Mouse (Mus musculus): ENCODE results near the gene H2-DMb2. TPM values are rescaled to one million over a fixed set of nuclear protein-coding genes. Genes with fewer than 3 reads are reported as not detected.

The H2-DMb2 gene
- not detected in 2 replicates for polyA plus RNA-seq (2014; fragmentation: Nextera tagmentation; extraction: Ambion mirVana)

- 33% methylated on average over 7 of the region's 7 CpGs for WGBS
- DNase-seq (ENCODE audit: low spot score, missing footprints), result no peak
Observed at GRCm38 (mm10) chr17:34143033-34143432, at the start of gene H2-DMb2. TSS of gene H2-DMb2 (plus strand) at chr17:34143307.

GRCm38 (mm10) chr17:34094283-34095035, 48.6 kb upstream of the H2-DMb2 start:
- peak; percentile 77 for DNase-seq (ENCODE audit: low spot score, missing footprints)
- Histone ChIP-seq H3K9me3 (ENCODE audit: control insufficient read depth, low read length) (no peaks in the 10 kb centered on the region), H3K36me3 (ENCODE audit: control insufficient read depth, insufficient read depth, low read length) (no peaks in the 10 kb centered on the region), H3K27ac (ENCODE audit: low read depth, low read length) (no peak overlapping the region), H3K4me3 (ENCODE audit: low read depth, low read length) (no peak overlapping the region), H3K4me2 (no peak overlapping the region), H3K27me3 (ENCODE audit: control insufficient read depth, insufficient read depth, low read length) (no peaks in the 10 kb centered on the region), H3K4me1 (ENCODE audit: control insufficient read depth, insufficient read depth, low read length) (0 out of 2 replicates have a peak, but pooled peaks cover 3% of the 10 kb centered on the region), H3K9ac (ENCODE audit: low read length) (no peak overlapping the region)
- no peak for ATAC-seq (ENCODE audit: low FRiP score)
- 83% methylated on average over 27 of the region's 27 CpGs for WGBS

More at GRCm38 (mm10) chr17:34143033-34143432, at the start of gene H2-DMb2:
- Histone ChIP-seq H3K9me3 (ENCODE audit: control insufficient read depth, low read length) (no peaks in the 10 kb centered on the region), H3K27me3 (ENCODE audit: control insufficient read depth, insufficient read depth, low read length) (peaks cover 23% of the 10 kb centered on the region), H3K9ac (ENCODE audit: low read length) (no peak within 1 kb of the TSS), H3K36me3 (ENCODE audit: control insufficient read depth, insufficient read depth, low read length) (no peaks in the 10 kb centered on the region), H3K4me3 (ENCODE audit: low read depth, low read length) (no peak within 1 kb of the TSS), H3K27ac (ENCODE audit: low read depth, low read length) (no peak within 1 kb of the TSS), H3K4me1 (ENCODE audit: control insufficient read depth, insufficient read depth, low read length) (peaks cover 3% of the 10 kb centered on the region; the same call in 1 of the 2 replicates), H3K4me2 (no peak within 1 kb of the TSS)
- ATAC-seq (ENCODE audit: low FRiP score), result no peak

- DNase-seq (ENCODE audit: low spot score, missing footprints) (no peak), ATAC-seq (ENCODE audit: low FRiP score) (no peak)
- no peaks in the 10 kb centered on the region for H3K9me3 ChIP-seq (ENCODE audit: control insufficient read depth, low read length)
- no peak overlapping the region for H3K4me2 ChIP-seq
- H3K4me1 ChIP-seq (ENCODE audit: control insufficient read depth, insufficient read depth, low read length), result peaks cover 3% of the 10 kb centered on the region; the same call in 1 of the 2 replicates
- H3K36me3 ChIP-seq (ENCODE audit: control insufficient read depth, insufficient read depth, low read length), result no peaks in the 10 kb centered on the region
- H3K9ac ChIP-seq (ENCODE audit: low read length), result no peak overlapping the region
- H3K27ac ChIP-seq (ENCODE audit: low read depth, low read length), result no peak overlapping the region
- no peaks in the 10 kb centered on the region for H3K27me3 ChIP-seq (ENCODE audit: control insufficient read depth, insufficient read depth, low read length)
- WGBS, result 75% methylated on average over 3 of the region's 3 CpGs
- H3K4me3 ChIP-seq (ENCODE audit: low read depth, low read length), result no peak overlapping the region
Observed at GRCm38 (mm10) chr17:34096497-34097010, 46.6 kb upstream of the H2-DMb2 start.

GRCm38 (mm10) chr17:34097272-34097671, 45.8 kb upstream of the H2-DMb2 start:
- ATAC-seq (ENCODE audit: low FRiP score), result no peak
- DNase-seq (ENCODE audit: low spot score, missing footprints), result no peak
- H3K4me2 ChIP-seq, result no peak overlapping the region
- H3K36me3 ChIP-seq (ENCODE audit: control insufficient read depth, insufficient read depth, low read length), result no peaks in the 10 kb centered on the region
- H3K27ac ChIP-seq (ENCODE audit: low read depth, low read length), result no peak overlapping the region
- no peaks in the 10 kb centered on the region for H3K27me3 ChIP-seq (ENCODE audit: control insufficient read depth, insufficient read depth, low read length)
- no peaks in the 10 kb centered on the region for H3K9me3 ChIP-seq (ENCODE audit: control insufficient read depth, low read length)
- H3K9ac ChIP-seq (ENCODE audit: low read length), result no peak overlapping the region
- H3K4me1 ChIP-seq (ENCODE audit: control insufficient read depth, insufficient read depth, low read length), result peaks cover 3% of the 10 kb centered on the region; the same call in 1 of the 2 replicates
- no peak overlapping the region for H3K4me3 ChIP-seq (ENCODE audit: low read depth, low read length)
- WGBS, result 74% methylated on average over 5 of the region's 5 CpGs

GRCm38 (mm10) chr17:34098709-34099479, 44.2 kb upstream of the H2-DMb2 start:
- WGBS, result 67% methylated on average over 10 of the region's 10 CpGs
- ATAC-seq (ENCODE audit: low FRiP score) (no peak), DNase-seq (ENCODE audit: low spot score, missing footprints) (no peak)
- H3K9me3 ChIP-seq (ENCODE audit: control insufficient read depth, low read length), result no peaks in the 10 kb centered on the region
- no peak overlapping the region for H3K27ac ChIP-seq (ENCODE audit: low read depth, low read length)
- H3K4me2 ChIP-seq, result no peak overlapping the region
- H3K27me3 ChIP-seq (ENCODE audit: control insufficient read depth, insufficient read depth, low read length), result no peaks in the 10 kb centered on the region
- no peaks in the 10 kb centered on the region for H3K36me3 ChIP-seq (ENCODE audit: control insufficient read depth, insufficient read depth, low read length)
- H3K9ac ChIP-seq (ENCODE audit: low read length), result no peak overlapping the region
- H3K4me3 ChIP-seq (ENCODE audit: low read depth, low read length), result no peak overlapping the region
- H3K4me1 ChIP-seq (ENCODE audit: control insufficient read depth, insufficient read depth, low read length), result no peaks in the 10 kb centered on the region; the same call in 1 of the 2 replicates

- no peaks in the 10 kb centered on the region for H3K36me3 ChIP-seq (ENCODE audit: control insufficient read depth, insufficient read depth, low read length)
Observed at GRCm38 (mm10) chr17:34099531-34099930, 43.6 kb upstream of the H2-DMb2 start.

GRCm38 (mm10) chr17:34101185-34101584, 41.9 kb upstream of the H2-DMb2 start:
- no peaks in the 10 kb centered on the region for H3K36me3 ChIP-seq (ENCODE audit: control insufficient read depth, insufficient read depth, low read length)
- DNase-seq (ENCODE audit: low spot score, missing footprints), result no peak

More at GRCm38 (mm10) chr17:34099531-34099930, 43.6 kb upstream of the H2-DMb2 start:
- Histone ChIP-seq H3K4me2 (no peak overlapping the region), H3K27ac (ENCODE audit: low read depth, low read length) (no peak overlapping the region), H3K9ac (ENCODE audit: low read length) (no peak overlapping the region), H3K9me3 (ENCODE audit: control insufficient read depth, low read length) (no peaks in the 10 kb centered on the region), H3K4me3 (ENCODE audit: low read depth, low read length) (no peak overlapping the region), H3K27me3 (ENCODE audit: control insufficient read depth, insufficient read depth, low read length) (no peaks in the 10 kb centered on the region), H3K4me1 (ENCODE audit: control insufficient read depth, insufficient read depth, low read length) (no peaks in the 10 kb centered on the region; the same call in 1 of the 2 replicates)
- 70% methylated on average over 5 of the region's 5 CpGs for WGBS
- DNase-seq (ENCODE audit: low spot score, missing footprints) (no peak), ATAC-seq (ENCODE audit: low FRiP score) (no peak)

GRCm38 (mm10) chr17:34101604-34102032, 41.5 kb upstream of the H2-DMb2 start:
- peak; percentile 100 for DNase-seq (ENCODE audit: low spot score, missing footprints)
- 11% methylated on average over 12 of the region's 12 CpGs for WGBS
- Histone ChIP-seq H3K9me3 (ENCODE audit: control insufficient read depth, low read length) (no peaks in the 10 kb centered on the region), H3K4me2 (peak overlapping the region; percentile 12; the same call in 1 of the 2 replicates), H3K27ac (ENCODE audit: low read depth, low read length) (no peak overlapping the region), H3K36me3 (ENCODE audit: control insufficient read depth, insufficient read depth, low read length) (no peaks in the 10 kb centered on the region), H3K4me3 (ENCODE audit: low read depth, low read length) (no peak overlapping the region), H3K4me1 (ENCODE audit: control insufficient read depth, insufficient read depth, low read length) (no peaks in the 10 kb centered on the region; the same call in 1 of the 2 replicates), H3K9ac (ENCODE audit: low read length) (no peak overlapping the region; the same call in 1 of the 2 replicates), H3K27me3 (ENCODE audit: control insufficient read depth, insufficient read depth, low read length) (no peaks in the 10 kb centered on the region)
- peak; percentile 80; the same call in 1 of the 2 replicates for ATAC-seq (ENCODE audit: low FRiP score)

More at GRCm38 (mm10) chr17:34101185-34101584, 41.9 kb upstream of the H2-DMb2 start:
- H3K4me2 ChIP-seq, result no peak overlapping the region; the same call in 1 of the 2 replicates
- H3K9me3 ChIP-seq (ENCODE audit: control insufficient read depth, low read length), result no peaks in the 10 kb centered on the region
- H3K27me3 ChIP-seq (ENCODE audit: control insufficient read depth, insufficient read depth, low read length), result no peaks in the 10 kb centered on the region
- 35% methylated on average over 5 of the region's 5 CpGs for WGBS
- H3K9ac ChIP-seq (ENCODE audit: low read length), result no peak overlapping the region
- no peak overlapping the region for H3K4me3 ChIP-seq (ENCODE audit: low read depth, low read length)
- ATAC-seq (ENCODE audit: low FRiP score), result peak; percentile 38; the same call in 1 of the 2 replicates
- no peaks in the 10 kb centered on the region; the same call in 1 of the 2 replicates for H3K4me1 ChIP-seq (ENCODE audit: control insufficient read depth, insufficient read depth, low read length)
- no peak overlapping the region for H3K27ac ChIP-seq (ENCODE audit: low read depth, low read length)

Data from midbrain, embryonic 11.5 days (tissue).